Comparison of ENCODE assay signal across 23 mouse cellular contexts in genomic region chr3:70224846-70225245, GRCm38 (mm10).
DNase-seq lines count a peak whose midpoint lies in the region; ATAC-seq and TF ChIP-seq lines count a peak whose summit lies in the region.
"Had no signal": no experiment of that assay in that cellular context is flagged by ENCODE, and none has a peak within 500 bp of the region (broad histone marks: within the 10 kb centered on the region; RNA-seq: fewer than 3 reads in every experiment).

No protein-coding gene starts in this region.

- no peak overlapping the region for H3K9ac ChIP-seq in forebrain, postnatal 0 days
- H3K9ac ChIP-seq in midbrain, postnatal 0 days (replicated peaks; ENCODE audit: low read length, poor library complexity, severe bottlenecking) = no peak overlapping the region
- no peak overlapping the region for H3K9ac ChIP-seq in neural tube, embryonic 15.5 days (replicated peaks)
- H3K9ac ChIP-seq: embryonic facial prominence, embryonic 13.5 days; hindbrain, embryonic 12.5 days; kidney, embryonic 15.5 days; limb, embryonic 13.5 days; liver, embryonic 12.5 days; midbrain, embryonic 12.5 days had no signal

- TF ChIP-seq CTCF in forebrain, postnatal 0 days (IDR thresholded peaks at IDR 0.05; ENCODE audit: low read depth) = no peak
- TF ChIP-seq CTCF in midbrain, postnatal 0 days (IDR thresholded peaks at IDR 0.05) = no peak

- ATAC-seq in forebrain, postnatal 0 days = peak; percentile 75
- ATAC-seq in midbrain, postnatal 0 days (ENCODE audit: low FRiP score) = no peak
- no peak for ATAC-seq in neural tube, embryonic 15.5 days (ENCODE audit: low FRiP score)
- ATAC-seq: liver, embryonic 12.5 days had no signal

- DNase-seq in right cerebral cortex, adult 18-20 months = peak; percentile 40
- no peak for DNase-seq in right cerebral cortex, postnatal 14 days
- peak; percentile 37 for DNase-seq in forebrain, postnatal 0 days
- DNase-seq in left cerebral cortex, adult 9 months (ENCODE audit: low spot score in 2 of 2) = peak; percentile 28 to 32
- no peak for DNase-seq in gastrocnemius, adult 8-10 months (ENCODE audit: low spot score in 2 of 2)
- DNase-seq in midbrain, postnatal 0 days (ENCODE audit: low spot score) = no peak
- DNase-seq: adrenal gland, adult 2 months; cerebellum, adult 8-10 months; cerebellum, postnatal 36 days; embryo, embryonic 11 days; kidney, adult 11 months; kidney, postnatal 4 days; lung, adult 18-20 months; lung, postnatal 10 days; thymus, postnatal 25 days had no signal

- H3K4me3 ChIP-seq in forebrain, postnatal 0 days (ENCODE audit: low read depth, low read length) = no peak overlapping the region
- no peak overlapping the region for H3K4me3 ChIP-seq in midbrain, postnatal 0 days (ENCODE audit: low read depth, low read length)
- H3K4me3 ChIP-seq in neural tube, embryonic 15.5 days (replicated peaks) = no peak overlapping the region
- H3K4me3 ChIP-seq: embryonic facial prominence, embryonic 13.5 days; erythroblast, embryonic 14.5 days; hindbrain, embryonic 12.5 days; kidney, embryonic 15.5 days; limb, embryonic 13.5 days; liver, embryonic 12.5 days; midbrain, embryonic 12.5 days had no signal

- H3K4me2 ChIP-seq in forebrain, postnatal 0 days (ENCODE audit: low read depth) = no peak overlapping the region
- no peak overlapping the region for H3K4me2 ChIP-seq in midbrain, postnatal 0 days (ENCODE audit: low read depth, low read length, poor library complexity, severe bottlenecking)
- H3K4me2 ChIP-seq in neural tube, embryonic 15.5 days = no peak overlapping the region
- H3K4me2 ChIP-seq: embryonic facial prominence, embryonic 13.5 days; hindbrain, embryonic 12.5 days; kidney, embryonic 15.5 days; limb, embryonic 13.5 days; liver, embryonic 12.5 days; midbrain, embryonic 12.5 days had no signal

- H3K4me1 ChIP-seq in forebrain, postnatal 0 days (ENCODE audit: insufficient read depth) = no peaks in the 10 kb centered on the region
- H3K4me1 ChIP-seq in midbrain, postnatal 0 days (ENCODE audit: insufficient read depth, low read length) = no peaks in the 10 kb centered on the region
- no peaks in the 10 kb centered on the region for H3K4me1 ChIP-seq in neural tube, embryonic 15.5 days
- H3K4me1 ChIP-seq: embryonic facial prominence, embryonic 13.5 days; hindbrain, embryonic 12.5 days; kidney, embryonic 15.5 days; limb, embryonic 13.5 days; liver, embryonic 12.5 days; midbrain, embryonic 12.5 days had no signal

- H3K36me3 ChIP-seq in forebrain, postnatal 0 days (ENCODE audit: insufficient read depth) = no peaks in the 10 kb centered on the region
- no peaks in the 10 kb centered on the region for H3K36me3 ChIP-seq in midbrain, postnatal 0 days (ENCODE audit: insufficient read depth, low read length)
- no peaks in the 10 kb centered on the region for H3K36me3 ChIP-seq in neural tube, embryonic 15.5 days
- H3K36me3 ChIP-seq: embryonic facial prominence, embryonic 13.5 days; hindbrain, embryonic 12.5 days; kidney, embryonic 15.5 days; limb, embryonic 13.5 days; liver, embryonic 12.5 days; midbrain, embryonic 12.5 days had no signal

- H3K27ac ChIP-seq in forebrain, postnatal 0 days (ENCODE audit: low read depth, low read length) = no peak overlapping the region
- H3K27ac ChIP-seq in midbrain, postnatal 0 days (ENCODE audit: low read depth, low read length) = no peak overlapping the region
- H3K27ac ChIP-seq in neural tube, embryonic 15.5 days (replicated peaks) = no peak overlapping the region
- H3K27ac ChIP-seq: embryonic facial prominence, embryonic 13.5 days; hindbrain, embryonic 12.5 days; kidney, embryonic 15.5 days; limb, embryonic 13.5 days; liver, embryonic 12.5 days; midbrain, embryonic 12.5 days had no signal

- H3K9me3 ChIP-seq in forebrain, postnatal 0 days (ENCODE audit: low read length) = no peaks in the 10 kb centered on the region
- no peaks in the 10 kb centered on the region for H3K9me3 ChIP-seq in midbrain, postnatal 0 days (ENCODE audit: low read length)
- no peaks in the 10 kb centered on the region for H3K9me3 ChIP-seq in neural tube, embryonic 15.5 days (replicated peaks)
- H3K9me3 ChIP-seq: embryonic facial prominence, embryonic 13.5 days; hindbrain, embryonic 12.5 days; kidney, embryonic 15.5 days; limb, embryonic 13.5 days; liver, embryonic 12.5 days; midbrain, embryonic 12.5 days had no signal

- no peaks in the 10 kb centered on the region for H3K27me3 ChIP-seq in forebrain, postnatal 0 days (ENCODE audit: insufficient read depth, low read length)
- H3K27me3 ChIP-seq in midbrain, postnatal 0 days (ENCODE audit: insufficient read depth, low read length) = no peaks in the 10 kb centered on the region
- no peaks in the 10 kb centered on the region for H3K27me3 ChIP-seq in neural tube, embryonic 15.5 days (replicated peaks)
- H3K27me3 ChIP-seq: embryonic facial prominence, embryonic 13.5 days; hindbrain, embryonic 12.5 days; kidney, embryonic 15.5 days; liver, embryonic 12.5 days; midbrain, embryonic 12.5 days had no signal

- WGBS in forebrain, postnatal 0 days = 78% methylated on average over 6 of the region's 6 CpGs
- WGBS in midbrain, postnatal 0 days = 95% methylated on average over 6 of the region's 6 CpGs
- 93% methylated on average over 6 of the region's 6 CpGs for WGBS in neural tube, embryonic 15.5 days

Comparison
In these comparisons a context has a peak if more than half of its experiments do, and no peak if none do; other contexts are left out.
1. DNase-seq: peak in right cerebral cortex, adult 18-20 months (single experiment), forebrain, postnatal 0 days (single experiment) and left cerebral cortex, adult 9 months (2 of 2); none in right cerebral cortex, postnatal 14 days (single experiment), gastrocnemius, adult 8-10 months (0 of 2) and midbrain, postnatal 0 days (single experiment).